In genomic region chr7:45092048-45092447, GRCm38 (mm10) we compare ENCODE assay signal across 8 mouse cellular contexts. TPM values are rescaled to one million over a fixed set of nuclear protein-coding genes. Genes with fewer than 3 reads are reported as not detected.
DNase-seq lines count a peak whose midpoint lies in the region; ATAC-seq and TF ChIP-seq lines count a peak whose summit lies in the region.

TSS of gene Rcn3 (minus strand) at chr7:45092221.

- ATAC-seq in lung, embryonic 14.5 days (ENCODE audit: insufficient read depth): peak; percentile 95

- DNase-seq in MN1 (ENCODE audit: low spot score): peak; percentile 88
- peak; percentile 97 for DNase-seq in embryonic facial prominence, embryonic 10.5 days (ENCODE audit: low spot score)
- peak; percentile 85 to 87 for DNase-seq in heart, adult 2 months
- peak; percentile 61 for DNase-seq in kidney, adult 18-20 months
- peak; percentile 99 for DNase-seq in lung, embryonic 14.5 days
- peak; percentile 92 for DNase-seq in ovary, adult 18-20 months (ENCODE audit: low spot score)
- no peak for DNase-seq in cerebellum, adult 11-12 months

- intact Hi-C loops in heart, adult 2 months (cut with DNase I): no loop called here

- H3K27ac ChIP-seq in embryonic facial prominence, embryonic 10.5 days (replicated peaks): peak within 1 kb of the TSS; percentile 90
- H3K27ac ChIP-seq in heart, adult 2 months: peak within 1 kb of the TSS; percentile 55
- H3K27ac ChIP-seq in lung, embryonic 14.5 days (ENCODE audit: low read depth): peak within 1 kb of the TSS; percentile 91

- 0 out of 2 replicates have a peak, but pooled peaks have one; percentile 17 for TF ChIP-seq EP300 in heart, adult 2 months (IDR thresholded peaks at IDR 0.05; ENCODE audit: insufficient read depth, low read depth, low read length)

- no peaks in the 10 kb centered on the region for H3K79me2 ChIP-seq in C2C12 (ENCODE audit: control insufficient read depth, insufficient read depth)
- no peaks in the 10 kb centered on the region for H3K79me2 ChIP-seq in heart, adult 2 months (replicated peaks; ENCODE audit: control insufficient read depth, insufficient read depth, low read length)

- H3K36me3 ChIP-seq in C2C12 (ENCODE audit: control insufficient read depth, insufficient read depth): no peaks in the 10 kb centered on the region
- peaks cover 30% of the 10 kb centered on the region for H3K36me3 ChIP-seq in embryonic facial prominence, embryonic 10.5 days (replicated peaks)
- H3K36me3 ChIP-seq in heart, adult 2 months (ENCODE audit: control insufficient read depth, insufficient read depth, low read length): no peaks in the 10 kb centered on the region
- H3K36me3 ChIP-seq in lung, embryonic 14.5 days (ENCODE audit: insufficient read depth): peaks cover 24% of the 10 kb centered on the region

- TF ChIP-seq CTCF in C2C12 (IDR thresholded peaks at IDR 0.05; ENCODE audit: control insufficient read depth, insufficient read depth, insufficient read length): no peak
- no peak for TF ChIP-seq CTCF in heart, adult 2 months (IDR thresholded peaks at IDR 0.05)
- no peak for TF ChIP-seq CTCF in lung, embryonic 14.5 days (IDR thresholded peaks at IDR 0.05; ENCODE audit: low read depth)

- under 1% methylated on average over 16 of the region's 16 CpGs for WGBS in embryonic facial prominence, embryonic 10.5 days
- WGBS in heart, adult 2 months: under 1% methylated on average over 16 of the region's 16 CpGs
- WGBS in lung, embryonic 14.5 days: 0% methylated on average over 16 of the region's 16 CpGs

- peak within 1 kb of the TSS; percentile 70 for H3K4me2 ChIP-seq in lung, embryonic 14.5 days

- H3ac ChIP-seq in C2C12 (ENCODE audit: control insufficient read depth, insufficient read length, low read depth): peak within 1 kb of the TSS; percentile 41

- TF ChIP-seq POLR2A in heart, adult 2 months (IDR thresholded peaks at IDR 0.05; ENCODE audit: insufficient read depth, low read depth, low read length): peak; percentile 72; the same call in 1 of the 2 replicates

- H3K79me3 ChIP-seq in C2C12 (ENCODE audit: low read depth): no peaks in the 10 kb centered on the region

- no peaks in the 10 kb centered on the region for H3K27me3 ChIP-seq in C2C12 (ENCODE audit: control insufficient read depth, insufficient read depth, insufficient read length)
- H3K27me3 ChIP-seq in embryonic facial prominence, embryonic 10.5 days (replicated peaks; ENCODE audit: low read depth, poor library complexity, severe bottlenecking): no peaks in the 10 kb centered on the region
- no peaks in the 10 kb centered on the region for H3K27me3 ChIP-seq in heart, adult 2 months (ENCODE audit: control insufficient read depth, insufficient read depth, low read length)
- no peaks in the 10 kb centered on the region for H3K27me3 ChIP-seq in lung, embryonic 14.5 days (ENCODE audit: insufficient read depth, low read length)

- H3K9ac ChIP-seq in heart, adult 2 months (ENCODE audit: low read depth, low read length): peak within 1 kb of the TSS; percentile 54
- H3K9ac ChIP-seq in lung, embryonic 14.5 days: peak within 1 kb of the TSS; percentile 78

- H3K4me3 ChIP-seq in C2C12 (ENCODE audit: insufficient read depth, poor library complexity, severe bottlenecking): peak within 1 kb of the TSS; percentile 14
- peak within 1 kb of the TSS; percentile 76 for H3K4me3 ChIP-seq in embryonic facial prominence, embryonic 10.5 days
- peak within 1 kb of the TSS; percentile 32 for H3K4me3 ChIP-seq in heart, adult 2 months
- peak within 1 kb of the TSS; percentile 52 for H3K4me3 ChIP-seq in lung, embryonic 14.5 days (ENCODE audit: low read depth, low read length)

- peaks cover 48% of the 10 kb centered on the region for H3K4me1 ChIP-seq in embryonic facial prominence, embryonic 10.5 days
- 0 out of 2 replicates have a peak, but pooled peaks cover 1% of the 10 kb centered on the region for H3K4me1 ChIP-seq in heart, adult 2 months (ENCODE audit: control insufficient read depth, insufficient read depth, low read length)
- H3K4me1 ChIP-seq in lung, embryonic 14.5 days (ENCODE audit: insufficient read depth): peaks cover 10% of the 10 kb centered on the region; the same call in 1 of the 2 replicates

- no peaks in the 10 kb centered on the region for H3K9me3 ChIP-seq in embryonic facial prominence, embryonic 10.5 days
- H3K9me3 ChIP-seq in lung, embryonic 14.5 days (ENCODE audit: low read depth, low read length): no peaks in the 10 kb centered on the region

TF ChIP-seq in C2C12, 6 proteins besides CTCF, POLR2A, EP300 and RAD21:
- TF ChIP-seq MYOG (IDR thresholded peaks at IDR 0.05; ENCODE audit: control insufficient read depth, extremely low read depth, insufficient read length) (no peak), MYOD1 (IDR thresholded peaks at IDR 0.05; ENCODE audit: control insufficient read depth, insufficient read length, low read depth) (no peak), FOSL1 (IDR thresholded peaks at IDR 0.05; ENCODE audit: insufficient read depth, low read length, poor library complexity, severe bottlenecking) (no peak), MAX (IDR thresholded peaks at IDR 0.05) (no peak), CEBPB (IDR thresholded peaks at IDR 0.05; ENCODE audit: low read depth) (no peak), USF1 (IDR thresholded peaks at IDR 0.05; ENCODE audit: low read depth) (no peak)

RNA-seq across cellular contexts. Expression of gene Rcn3, which starts in this region (rescaled TPM):
- 166 TPM for polyA plus RNA-seq in C2C12 (2012; fragmentation: generic; extraction: Trizol)
- 144 and 156 TPM in 2 replicates for polyA plus RNA-seq in embryonic facial prominence, embryonic 10.5 days (2016; fragmentation: Nextera tagmentation; extraction: Ambion mirVana)
- 10 to 100 TPM; 24.6 to 27.9 TPM for total RNA-seq in heart, adult 2 months (2021)
- polyA plus RNA-seq in heart, adult 2 months (2012; rRNA removed): 52.2 and 64.5 TPM in 2 replicates
- polyA plus RNA-seq in lung, embryonic 14.5 days (2014; fragmentation: Nextera tagmentation; extraction: Ambion mirVana): 344 and 360 TPM in 2 replicates

Comparison
In these comparisons a context has a peak if more than half of its experiments do, and no peak if none do; other contexts are left out.
1. H3K4me3 ChIP-seq: peak in every context shown above with its lines; median percentile 76 in embryonic facial prominence, embryonic 10.5 days; 52 in lung, embryonic 14.5 days; 32 in heart, adult 2 months; 14 in C2C12.